Mouse (Mus musculus): ENCODE measurements at regions not wholly inside any gene's neighbourhood (a gene's known extent, or its start where the extent isn't known, plus 50 kb on each side); places are given as distances from the start of the nearest gene placed in this dataset.

DNA sequence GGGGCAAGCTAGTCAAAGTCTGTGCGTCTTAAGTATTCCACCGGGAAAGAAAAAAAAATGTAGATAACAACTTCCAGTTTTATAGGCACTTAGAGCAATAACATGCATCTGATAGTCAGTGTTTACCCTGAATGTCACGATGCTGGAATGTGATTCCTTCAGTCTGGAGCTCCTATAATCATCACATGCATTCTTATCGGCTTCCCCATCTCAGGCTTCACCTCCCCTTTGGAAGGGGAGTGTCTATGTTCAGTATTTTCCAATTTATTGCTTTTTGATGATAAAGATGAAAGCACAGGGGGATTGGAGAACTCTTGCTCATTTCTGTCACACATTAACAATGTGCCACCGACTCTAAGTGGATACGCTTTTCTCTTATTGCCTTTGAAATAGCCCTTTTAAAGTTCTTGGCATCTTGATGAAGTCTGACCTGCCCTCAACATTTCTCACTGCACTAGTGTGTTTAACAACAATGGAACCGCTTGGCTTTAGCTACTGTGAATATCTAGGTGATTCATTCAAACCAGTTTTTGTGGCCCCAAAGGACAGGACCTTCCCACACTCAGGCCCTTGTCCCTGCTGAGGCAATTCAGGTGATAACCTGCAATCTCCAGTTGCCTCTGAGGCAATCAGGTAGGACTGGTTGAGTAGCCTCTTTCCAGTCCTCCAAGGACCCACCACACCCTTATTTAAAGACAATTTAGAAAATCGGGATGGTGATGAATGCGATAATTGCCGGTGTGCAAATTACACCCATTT, 101.5 kb upstream of the Btg1 start:
- DNase-seq: no peak

DNA sequence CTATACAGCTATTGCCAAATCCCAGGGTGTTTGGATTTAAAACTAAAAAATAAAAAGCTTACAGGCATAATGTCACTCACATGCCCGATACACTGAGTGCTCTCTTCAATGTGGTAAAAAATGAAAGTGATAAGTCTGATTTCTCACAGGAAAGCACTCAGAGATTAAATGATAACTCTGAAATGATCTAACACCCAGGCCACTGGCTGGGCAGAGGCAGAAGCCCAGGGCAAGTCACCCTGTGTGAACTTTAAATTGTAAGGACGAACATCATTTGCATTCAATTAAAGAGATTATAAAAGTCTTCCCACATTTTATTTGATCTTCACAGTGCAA, 100.9 kb upstream of the Btg1 start:
- no peak for DNase-seq

DNA sequence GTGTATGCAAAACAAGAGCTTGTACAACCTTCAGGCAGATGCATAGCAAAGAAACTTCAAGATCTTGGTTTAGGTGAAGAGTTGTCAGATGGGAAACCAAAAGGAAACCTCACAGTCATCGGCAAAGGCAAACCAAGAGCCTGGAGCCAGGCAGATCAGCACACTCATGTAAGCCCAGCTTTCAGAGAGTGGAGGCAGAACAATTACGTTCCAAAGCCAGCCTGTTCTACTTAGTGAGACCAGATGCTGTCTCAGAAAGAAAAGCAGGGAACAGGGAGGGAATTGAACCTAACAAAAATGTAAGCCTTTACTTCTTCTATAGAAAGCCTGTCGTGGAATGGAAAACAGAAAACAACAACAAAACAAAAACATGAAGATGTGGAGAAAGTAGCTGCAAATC, 97.4 kb upstream of the Btg1 start:
- no peak for DNase-seq

DNA sequence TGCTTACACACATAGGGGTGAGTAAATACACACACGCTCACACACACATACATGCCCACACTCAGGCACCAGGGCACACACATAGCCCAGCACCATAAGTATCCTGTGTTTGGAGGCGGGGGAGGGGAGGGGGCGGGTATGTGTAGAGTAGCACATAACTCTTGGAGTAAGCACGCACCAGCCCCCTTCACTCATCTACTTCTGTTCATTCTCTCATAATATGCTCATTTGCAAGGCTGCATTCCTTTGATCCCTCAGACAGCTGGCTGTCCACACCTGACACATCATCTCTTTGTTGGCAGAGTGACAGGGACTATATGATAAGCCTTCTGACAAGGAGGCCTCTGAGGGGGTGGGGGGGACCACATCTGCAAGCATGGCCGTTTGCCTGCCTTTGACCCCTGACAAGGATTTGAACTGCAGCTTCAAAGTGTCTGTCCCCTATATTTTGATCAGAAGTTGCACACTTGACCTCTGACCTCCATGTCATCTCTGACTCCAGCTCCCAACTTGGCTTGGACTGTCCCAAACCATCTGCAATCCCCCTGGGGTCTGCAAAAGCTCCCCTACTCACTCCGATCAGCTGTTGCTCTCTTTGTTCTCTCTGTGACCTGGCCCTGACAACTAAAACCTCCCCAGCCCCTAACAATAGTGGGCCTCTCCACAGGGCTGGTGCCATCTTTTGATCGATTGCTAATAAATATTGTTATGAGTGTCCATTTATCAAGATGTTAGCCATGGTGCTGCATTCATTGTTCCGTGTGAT, 95.6 kb upstream of the Btg1 start:
- no peak for DNase-seq

DNA sequence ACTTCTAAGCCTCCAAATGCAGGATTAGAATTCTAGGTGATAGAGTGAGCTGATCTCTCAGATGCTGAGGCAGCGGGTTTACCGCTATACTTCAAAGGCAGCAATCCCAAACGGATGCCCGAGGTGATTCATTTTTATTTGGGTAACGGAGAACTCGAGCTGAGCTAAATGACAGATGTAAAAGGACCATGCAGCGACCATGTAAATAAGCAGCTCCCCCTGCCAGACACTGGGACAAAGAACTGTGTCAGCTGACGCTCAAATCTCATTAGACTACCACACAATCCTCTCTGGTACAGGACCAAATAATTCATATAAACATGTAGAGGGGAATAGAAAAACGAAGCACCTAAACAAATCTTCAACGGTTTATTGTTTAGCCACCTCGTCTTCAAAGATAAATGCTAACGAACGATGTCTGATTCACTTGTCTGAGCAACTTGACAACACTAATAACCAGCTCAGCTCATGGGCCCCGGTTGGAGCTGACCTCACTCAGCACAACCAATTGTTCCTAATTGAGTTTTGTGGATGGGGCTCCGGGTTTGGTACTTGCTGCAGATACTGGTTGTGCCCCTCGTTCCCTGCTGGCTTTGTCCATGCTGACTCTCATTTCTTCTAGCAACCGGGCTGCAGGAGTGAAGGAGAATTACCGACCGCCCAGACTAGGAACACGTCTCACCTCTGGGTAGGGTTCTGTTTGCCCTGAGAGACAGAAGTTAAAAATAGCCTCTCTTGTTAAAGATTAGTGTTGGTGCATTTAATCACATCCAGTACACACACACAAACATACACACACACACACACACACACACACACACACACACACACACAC, 92.6 kb upstream of the Btg1 start:
- no peak for DNase-seq

DNA sequence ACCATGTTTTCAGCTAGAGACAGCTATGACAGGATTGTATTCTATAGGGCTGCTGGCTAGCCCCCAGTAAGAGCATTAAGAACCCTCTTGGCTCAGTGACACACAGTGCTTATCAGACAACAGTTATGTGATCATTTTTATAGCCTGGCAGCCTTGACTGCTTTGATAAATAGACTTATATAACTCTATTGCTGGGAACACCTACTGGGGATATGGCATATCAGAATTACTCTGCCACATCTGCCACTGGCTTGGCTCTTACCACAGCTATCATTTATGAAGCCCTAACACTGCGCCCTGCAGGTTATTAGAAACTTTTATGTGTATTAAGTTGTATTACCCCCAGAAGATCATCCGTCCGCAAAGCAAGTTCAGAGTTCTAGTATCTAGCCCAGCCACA, 88.9 kb upstream of the Btg1 start:
- DNase-seq: no peak

DNA sequence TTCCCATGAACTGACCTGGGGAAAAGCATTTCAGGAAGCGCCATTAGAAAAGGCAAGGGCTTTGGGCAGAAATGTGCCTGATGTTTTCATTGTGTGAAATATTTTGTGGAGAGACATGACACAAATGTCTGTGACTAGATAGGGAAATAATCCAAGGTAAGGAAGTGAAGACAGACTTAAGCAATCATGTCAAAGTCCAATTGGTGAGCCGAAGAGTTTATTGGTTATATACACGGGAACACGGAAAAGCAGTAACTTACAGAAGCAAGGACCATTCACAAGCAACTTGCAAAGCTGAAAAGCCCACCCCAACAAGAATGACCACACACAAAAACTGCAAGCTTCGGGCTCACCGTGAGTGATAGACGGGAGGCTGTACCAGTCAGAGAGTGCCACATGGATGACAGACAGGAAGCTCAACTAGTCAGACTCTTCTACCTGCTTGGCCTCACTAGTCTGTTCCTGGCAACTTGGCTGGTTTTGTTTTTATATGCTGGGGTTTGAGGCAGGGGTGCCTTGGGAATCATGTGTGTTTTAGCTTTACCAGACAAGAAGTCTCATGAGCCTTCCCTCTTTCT, 82.2 kb upstream of the Btg1 start:
- DNase-seq: no peak

DNA sequence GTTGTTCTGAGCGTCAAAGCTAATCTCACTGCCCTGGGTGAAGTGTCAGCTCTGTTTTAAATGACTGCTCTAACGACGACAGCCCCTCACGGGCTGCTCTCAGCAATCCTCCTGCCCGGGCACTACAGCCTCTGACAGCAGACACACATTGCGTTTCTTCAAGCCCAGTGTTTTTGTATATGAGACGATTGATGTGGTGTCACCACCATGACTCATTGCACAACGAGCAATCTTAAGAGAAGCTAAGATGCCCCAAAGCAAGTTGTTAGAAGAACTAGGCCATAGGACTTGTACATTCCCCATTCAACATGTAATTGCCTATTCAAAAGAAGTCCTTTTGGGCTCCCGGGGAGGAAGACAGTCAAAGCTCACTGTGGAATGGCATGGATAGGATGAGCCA, 81.3 kb upstream of the Btg1 start:
- no peak for DNase-seq

DNA sequence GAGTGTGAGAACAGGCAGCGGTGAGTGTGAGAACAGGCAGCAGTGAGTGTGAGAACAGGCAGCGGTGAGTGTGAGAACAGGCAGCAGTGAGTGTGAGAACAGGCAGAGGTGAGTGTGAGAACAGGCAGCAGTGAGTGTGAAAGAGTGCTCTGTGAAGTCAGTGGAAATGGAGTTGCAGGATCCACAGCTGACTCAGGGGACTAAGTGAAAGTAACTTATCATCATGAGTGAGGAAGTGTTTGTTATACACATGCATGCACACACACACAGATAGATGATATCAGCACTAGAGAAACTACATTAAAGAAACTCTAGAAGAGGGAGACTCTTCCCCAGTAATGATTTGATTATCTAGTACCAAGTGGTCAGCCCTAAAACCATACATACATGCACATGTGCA, 76.0 kb upstream of the Btg1 start:
- DNase-seq: no peak

DNA sequence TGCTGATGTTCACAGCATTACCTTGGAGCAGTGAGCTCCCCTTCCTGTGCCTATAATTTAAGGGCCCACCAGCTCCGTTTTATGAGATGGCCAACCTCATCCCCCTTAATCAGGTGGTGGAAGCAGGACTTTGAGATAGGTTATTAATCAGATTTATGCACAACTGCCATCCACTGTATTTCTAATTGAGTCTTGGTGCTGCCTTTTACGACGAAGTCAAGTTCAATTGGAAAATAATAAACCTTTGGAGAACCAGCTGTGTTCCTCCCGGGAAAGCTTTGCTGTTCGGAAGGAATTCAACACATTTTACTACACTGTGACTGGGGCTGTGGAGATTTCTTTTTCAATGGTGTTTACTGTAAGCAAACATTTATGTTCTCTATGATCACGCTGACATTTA, 71.5 kb upstream of the Btg1 start:
- DNase-seq: no peak

DNA sequence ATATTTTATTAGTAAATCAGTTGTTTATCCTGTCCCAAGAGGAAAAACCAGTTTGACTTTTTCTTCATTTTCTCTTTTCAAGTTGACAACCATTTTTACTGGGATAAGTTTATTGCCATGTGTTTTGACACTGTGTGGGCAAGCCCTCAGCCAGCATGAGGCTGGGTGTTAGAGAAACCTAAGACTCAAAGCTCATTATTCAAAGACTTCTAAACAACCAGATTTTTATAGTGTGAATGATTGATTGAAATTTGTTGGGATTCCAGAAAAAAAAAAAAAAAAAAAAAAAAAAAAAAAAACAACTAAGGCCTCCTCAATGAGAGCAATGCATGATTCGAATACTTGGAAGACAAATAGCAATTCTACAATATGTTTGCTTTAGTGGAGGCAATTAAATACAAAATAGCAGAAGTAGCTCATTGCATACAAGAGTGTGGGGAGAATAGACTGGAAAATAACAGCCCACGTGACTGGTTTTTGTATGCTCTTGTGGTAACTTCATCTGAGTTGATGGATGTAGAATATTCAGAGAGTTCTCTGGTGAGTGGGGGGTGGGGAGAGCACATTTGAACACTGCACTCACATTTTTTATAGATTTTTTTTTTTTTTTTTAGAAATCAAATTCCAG, 70.9 kb upstream of the Btg1 start:
- DNase-seq: no peak

DNA sequence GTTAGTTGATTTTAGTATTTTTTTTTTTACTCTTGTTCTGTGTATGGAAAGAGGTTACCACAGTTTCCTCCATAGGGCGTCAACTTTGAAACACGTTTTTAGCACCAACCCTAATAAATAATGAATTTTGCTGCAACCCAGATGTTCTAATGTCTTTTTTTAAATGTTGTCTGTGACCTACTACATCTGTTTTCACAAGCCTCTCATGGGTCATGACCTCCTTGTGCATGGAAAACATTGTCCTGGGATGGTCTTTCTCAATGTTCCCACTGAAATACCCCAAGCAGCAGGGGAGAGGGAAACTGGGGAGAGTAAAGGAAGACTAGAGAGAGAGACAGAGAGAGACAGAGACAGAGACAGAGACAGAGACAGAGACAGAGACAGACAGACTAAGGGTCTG, 67.2 kb upstream of the Btg1 start:
- no peak for DNase-seq

DNA sequence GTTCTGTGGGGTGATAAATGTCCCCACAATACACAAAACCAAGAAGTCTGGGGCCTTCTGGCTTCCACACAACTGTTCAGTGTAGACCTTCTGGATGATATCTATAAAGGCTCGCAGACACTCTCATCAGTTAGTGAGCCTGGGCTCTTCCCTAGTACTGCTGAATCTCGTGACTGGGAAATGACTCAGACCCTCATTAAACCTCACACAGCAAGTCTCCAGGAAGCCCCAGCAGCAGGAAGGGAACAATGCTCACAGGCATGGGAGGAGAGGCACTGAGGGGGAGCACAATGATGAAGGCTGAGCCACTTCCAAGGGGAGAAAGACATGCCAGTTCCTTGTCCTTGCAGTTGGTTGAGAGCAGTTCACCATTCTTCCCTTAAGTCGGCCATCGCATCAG, 66.5 kb upstream of the Btg1 start:
- no peak for DNase-seq

DNA sequence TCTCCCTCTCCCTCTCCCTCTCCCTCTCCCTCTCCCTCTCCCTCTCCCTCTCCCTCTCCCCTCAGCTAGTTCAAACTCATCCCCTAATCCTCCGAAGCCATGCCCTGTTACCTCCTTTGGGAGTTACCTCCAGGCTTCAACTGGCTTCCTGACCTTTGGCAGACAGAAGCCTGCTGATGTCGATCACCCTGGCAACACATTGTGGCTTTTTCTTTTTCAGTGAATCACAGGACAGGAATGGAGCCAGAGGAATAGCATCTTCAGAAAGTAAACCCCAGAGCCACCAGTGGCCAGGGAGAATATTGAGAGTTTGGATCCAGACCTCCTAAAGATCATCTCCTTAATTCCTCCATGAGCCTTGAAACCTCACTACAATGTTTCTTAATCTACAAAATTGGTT, 59.5 kb upstream of the Btg1 start:
- DNase-seq: no peak

DNA sequence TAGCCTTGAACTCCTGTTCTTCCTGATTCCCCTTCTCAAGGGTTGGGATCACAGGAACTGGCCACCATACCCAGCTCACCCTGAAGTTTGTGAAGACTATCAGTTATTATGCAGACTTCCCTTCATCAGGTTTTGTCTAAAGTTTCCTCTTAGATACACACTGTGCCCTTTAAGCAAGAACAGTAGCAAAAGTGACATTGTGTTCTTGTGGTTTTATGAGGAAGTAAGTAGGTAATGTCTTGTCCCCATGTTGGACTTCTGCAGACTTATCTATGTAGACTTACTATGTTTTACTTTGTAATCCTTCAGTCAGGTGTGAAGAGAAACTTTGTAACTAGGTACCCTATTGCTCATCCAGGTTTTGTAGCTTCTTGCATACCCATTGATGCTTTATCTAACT, 51.5 kb upstream of the Btg1 start:
- no peak for DNase-seq
